Mouse (Mus musculus) hindbrain, postnatal 0 days (tissue): ENCODE results near the gene Selenoh. TPM values are rescaled to one million over a fixed set of nuclear protein-coding genes. Genes with fewer than 3 reads are reported as not detected.

Experiments
- ATAC-seq: fragments of 200-750 bp; cut with Nextera tagmentation; 2 replicates; pipeline ENCODE4 v1.8.0; 2017; ENCODE audit warnings: mild to moderate bottlenecking, moderate TSS enrichment, moderate library complexity
- DNase-seq: peaks from one replicate; pipeline ENCODE4 v3.0.0-alpha.2; 2015; ENCODE audit warnings: low spot score
- H3K27ac ChIP-seq: fragments of 300-500 bp; sonication (generic); 2 replicates; pipeline ENCODE4 v1.5.1; 2014; ENCODE audit warnings: mild to moderate bottlenecking
- H3K27me3 ChIP-seq: fragments of 300-500 bp; sonication (generic); 2 replicates; pipeline ENCODE4 v1.6.1; 2014; ENCODE audit warnings: low read length, mixed read lengths; ENCODE audit not compliant: insufficient read depth
- H3K36me3 ChIP-seq: fragments of 300-500 bp; sonication (generic); 2 replicates; pipeline ENCODE4 v1.6.1; 2014; ENCODE audit warnings: low read length, mixed read lengths; ENCODE audit not compliant: insufficient read depth
- H3K4me1 ChIP-seq: fragments of 300-500 bp; sonication (generic); 2 replicates; pipeline ENCODE4 v1.6.1; 2014; ENCODE audit warnings: antibody characterized with exemption, low read length, mixed read lengths; ENCODE audit not compliant: insufficient read depth
- H3K4me2 ChIP-seq: fragments of 300-500 bp; sonication (generic); 2 replicates; pipeline ENCODE4 v1.6.1; 2014; ENCODE audit warnings: low read depth, mild to moderate bottlenecking, low read length, moderate library complexity, mixed read lengths
- H3K4me3 ChIP-seq: fragments of 300-500 bp; sonication (generic); 2 replicates; pipeline ENCODE4 v1.5.1; 2014; ENCODE audit warnings: low read length
- H3K9ac ChIP-seq: fragments of 300-500 bp; sonication (generic); replicated peaks from 2 replicates; pipeline ENCODE4 v1.6.1; 2014; ENCODE audit warnings: mild to moderate bottlenecking, low read length, moderate library complexity, mixed read lengths
- H3K9me3 ChIP-seq: fragments of 300-500 bp; sonication (generic); 2 replicates; pipeline ENCODE4 v1.6.1; 2016; ENCODE audit warnings: low read length, mixed read lengths
- CTCF ChIP-seq: IDR thresholded peaks from 2 replicates; pipeline ENCODE4 v1.5.1; 2016; ENCODE audit warnings: antibody characterized with exemption, control low read depth, low read depth
- WGBS: fragments of 180-500 bp; shearing (Covaris S2); extraction: QIAGEN DNeasy Blood & Tissue Kit; methylation state at CpG from one replicate; pipeline ENCODE4 v1.1.7; 2014; 5-methylcytosine and 5-hydroxymethylcytosine counted together
- polyA plus RNA-seq: library from polyadenylated mRNA; unstranded; fragments of >200 nt; fragmentation: Nextera tagmentation; extraction: Ambion mirVana; gene quantifications from 2 replicates; pipeline ENCODE4 v1.2.1, GENCODE M21; 2015
- total RNA-seq: library from RNA; depleted of rRNA; stranded (reverse); fragments of >200 nt; gene quantifications from 2 replicates; pipeline ENCODE4 v1.2.3, GENCODE M21; 2014

Selenoh gene
- total and polyA plus RNA-seq, 2 experiments from 2014 or later = 247 to 302 TPM

DNA sequence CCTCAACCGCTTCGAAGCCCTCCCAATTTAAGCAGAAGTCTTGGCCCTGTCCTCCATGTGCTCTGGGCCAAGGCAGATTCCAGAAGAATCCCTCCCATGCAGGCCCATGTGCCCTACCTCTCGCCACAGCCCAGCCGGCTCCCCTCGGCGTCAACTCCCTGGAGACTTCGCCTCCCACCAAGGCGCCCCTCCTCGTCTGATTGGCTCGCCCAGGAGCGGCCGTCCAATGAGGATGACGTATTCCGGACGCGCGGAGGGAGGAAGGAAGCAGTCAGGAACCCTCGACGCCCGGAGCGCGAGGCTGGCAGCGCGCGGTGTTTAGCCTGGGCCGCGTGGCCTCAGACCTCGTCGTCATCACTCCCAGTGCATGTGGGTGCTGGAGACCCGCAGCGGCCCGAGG is 11.8 kb downstream of the Selenoh start, which contains the start of gene Btbd18:
Gene Btbd18 (plus strand): TSS at position 274 of the 400 bp plus-strand sequence.
- H3K9ac ChIP-seq = no peak within 1 kb of the TSS
- H3K4me1 ChIP-seq = no peaks in the 10 kb centered on the region
- TF ChIP-seq CTCF = no peak
- ATAC-seq (no peak), DNase-seq (no peak)
- H3K36me3 ChIP-seq = no peaks in the 10 kb centered on the region
- H3K4me2 ChIP-seq = no peak within 1 kb of the TSS
- no peaks in the 10 kb centered on the region for H3K27me3 ChIP-seq
- no peak within 1 kb of the TSS for H3K4me3 ChIP-seq
- WGBS = 92% methylated on average over 32 of the region's 32 CpGs
- no peak within 1 kb of the TSS for H3K27ac ChIP-seq
- no peaks in the 10 kb centered on the region for H3K9me3 ChIP-seq

DNA sequence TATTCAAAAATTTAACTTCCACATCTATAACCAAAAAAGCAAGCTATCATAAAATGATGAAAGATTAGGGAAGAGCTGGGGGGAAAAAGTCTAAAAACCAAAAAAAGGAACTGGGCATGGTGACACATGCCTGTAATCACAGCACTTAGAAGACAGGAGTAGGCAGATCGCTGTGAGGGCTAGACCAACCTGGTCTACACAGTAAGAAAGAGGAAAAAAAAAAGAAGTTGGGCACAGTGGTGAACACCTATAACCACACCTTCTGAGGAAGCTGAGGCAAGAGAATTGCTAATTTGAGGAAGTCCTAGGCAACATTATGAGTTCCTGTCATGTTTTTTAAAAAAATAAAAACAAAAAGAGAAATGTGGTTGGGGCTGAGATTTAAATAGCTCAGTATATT is 14.7 kb downstream of the Selenoh start:
- no peak overlapping the region for H3K9ac ChIP-seq
- DNase-seq (no peak), ATAC-seq (no peak)
- H3K4me1 ChIP-seq = no peaks in the 10 kb centered on the region
- WGBS = 85% methylated on average over 1 of the region's 1 CpGs
- no peaks in the 10 kb centered on the region for H3K36me3 ChIP-seq
- H3K4me2 ChIP-seq = no peak overlapping the region
- H3K4me3 ChIP-seq = no peak overlapping the region
- H3K27ac ChIP-seq = no peak overlapping the region
- no peaks in the 10 kb centered on the region for H3K9me3 ChIP-seq
- TF ChIP-seq CTCF = no peak
- H3K27me3 ChIP-seq = no peaks in the 10 kb centered on the region

DNA sequence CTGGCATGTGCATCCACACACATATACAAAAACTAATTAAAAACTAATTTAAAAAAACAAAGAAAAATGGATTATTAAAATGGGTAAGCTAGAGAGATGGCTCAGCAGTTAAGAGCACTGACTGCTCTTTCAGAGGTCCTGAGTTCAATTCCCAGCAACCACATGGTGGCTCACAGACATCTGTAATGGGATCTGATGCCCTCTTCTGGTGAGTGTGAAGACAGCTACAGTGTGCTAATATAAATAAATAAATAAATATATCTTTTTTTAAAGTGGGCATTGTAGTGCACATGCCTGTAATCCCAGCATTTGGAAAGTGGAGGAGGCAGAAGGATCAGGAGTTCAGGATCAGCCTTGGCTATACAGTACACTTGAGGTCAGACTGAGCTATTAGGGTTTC is 17.2 kb downstream of the Selenoh start:
- H3K9me3 ChIP-seq = no peaks in the 10 kb centered on the region
- peak; percentile 38 for TF ChIP-seq CTCF
- ATAC-seq (no peak), DNase-seq (no peak)
- no peak overlapping the region for H3K4me2 ChIP-seq
- H3K4me1 ChIP-seq = no peaks in the 10 kb centered on the region
- no peaks in the 10 kb centered on the region for H3K27me3 ChIP-seq
- H3K36me3 ChIP-seq = no peaks in the 10 kb centered on the region
- no peak overlapping the region for H3K4me3 ChIP-seq
- H3K9ac ChIP-seq = no peak overlapping the region
- H3K27ac ChIP-seq = no peak overlapping the region

DNA sequence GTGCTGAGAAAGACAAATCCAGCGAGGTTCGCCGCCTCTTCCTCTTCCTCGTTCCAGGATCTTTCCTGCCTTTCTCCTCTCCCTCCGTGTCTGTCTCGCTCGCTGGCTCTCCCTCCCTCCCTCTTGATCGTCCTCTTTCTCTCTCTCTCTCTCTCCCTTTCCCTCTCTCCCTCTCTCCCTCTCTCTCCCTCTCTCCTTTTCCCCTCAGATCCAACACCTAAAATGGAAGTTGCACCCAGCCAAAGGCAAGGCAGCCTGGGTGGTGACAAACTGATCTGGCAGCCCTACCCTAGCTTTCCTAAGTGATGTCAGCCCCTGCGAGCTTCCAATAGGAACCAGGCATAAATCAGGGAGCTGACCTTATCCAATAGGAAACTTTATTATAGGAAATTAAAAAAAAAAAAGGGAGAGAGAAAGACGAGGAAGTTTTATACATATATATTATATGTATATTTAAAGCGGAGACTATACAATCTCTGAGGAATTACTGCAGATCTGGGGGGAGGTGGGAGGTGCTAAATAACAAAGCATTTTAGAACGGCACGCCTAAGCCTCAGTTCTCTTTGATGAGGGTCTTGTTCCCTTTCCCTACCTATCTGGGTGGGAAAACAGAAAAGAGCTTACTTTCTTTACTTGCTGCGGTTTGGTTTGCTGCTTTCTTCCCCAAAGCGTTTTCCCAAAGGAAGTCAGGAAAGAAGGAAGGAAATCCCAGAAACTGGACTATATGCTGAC is 19.9 kb downstream of the Selenoh start, which contains the start of gene Ctnnd1:
Gene Ctnnd1 (minus strand): TSS at position 302 of the 732 bp plus-strand sequence.
- H3K4me3 ChIP-seq = peak within 1 kb of the TSS; percentile 73
- 0% methylated on average over 15 of the region's 15 CpGs for WGBS
- no peaks in the 10 kb centered on the region for H3K27me3 ChIP-seq
- peaks cover 4% of the 10 kb centered on the region; the same call in 1 of the 2 replicates for H3K4me1 ChIP-seq
- H3K9me3 ChIP-seq = no peaks in the 10 kb centered on the region
- peak within 1 kb of the TSS; percentile 79 for H3K9ac ChIP-seq
- no peak for TF ChIP-seq CTCF
- peak within 1 kb of the TSS; percentile 77 for H3K4me2 ChIP-seq
- H3K36me3 ChIP-seq = no peaks in the 10 kb centered on the region
- ATAC-seq (peak; percentile 99), DNase-seq (peak; percentile 96)
- peak within 1 kb of the TSS; percentile 94 for H3K27ac ChIP-seq

DNA sequence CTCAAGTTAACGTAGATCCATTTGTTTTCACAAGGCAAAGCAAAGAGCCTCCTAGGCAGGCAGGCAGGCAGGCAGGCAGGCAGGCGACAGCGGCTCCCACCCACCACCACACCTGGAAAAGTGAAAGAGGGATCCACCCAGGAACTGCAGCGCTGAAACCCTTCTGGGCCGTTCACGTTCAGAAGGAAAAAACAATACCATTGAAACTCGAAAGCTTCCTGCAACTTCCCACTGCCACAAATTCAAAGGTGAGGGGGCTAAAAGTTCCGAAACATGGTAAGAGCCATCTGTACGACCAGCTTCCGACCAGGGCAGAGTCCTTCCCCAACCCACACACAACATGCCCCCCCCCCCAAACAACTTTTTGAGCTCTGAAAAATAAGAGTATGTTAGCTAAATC is 20.9 kb downstream of the Selenoh start:
- Histone ChIP-seq H3K27me3 (no peaks in the 10 kb centered on the region), H3K36me3 (no peaks in the 10 kb centered on the region), H3K4me2 (peak overlapping the region; percentile 77), H3K9me3 (no peaks in the 10 kb centered on the region), H3K27ac (peak overlapping the region; percentile 94; the same call in 1 of the 2 replicates), H3K4me1 (peaks cover 4% of the 10 kb centered on the region; the same call in 1 of the 2 replicates), H3K9ac (peak overlapping the region; percentile 79), H3K4me3 (peak overlapping the region; percentile 73)
- WGBS = 0% methylated on average over 10 of the region's 10 CpGs
- ATAC-seq (no peak), DNase-seq (no peak)
- no peak for TF ChIP-seq CTCF

DNA sequence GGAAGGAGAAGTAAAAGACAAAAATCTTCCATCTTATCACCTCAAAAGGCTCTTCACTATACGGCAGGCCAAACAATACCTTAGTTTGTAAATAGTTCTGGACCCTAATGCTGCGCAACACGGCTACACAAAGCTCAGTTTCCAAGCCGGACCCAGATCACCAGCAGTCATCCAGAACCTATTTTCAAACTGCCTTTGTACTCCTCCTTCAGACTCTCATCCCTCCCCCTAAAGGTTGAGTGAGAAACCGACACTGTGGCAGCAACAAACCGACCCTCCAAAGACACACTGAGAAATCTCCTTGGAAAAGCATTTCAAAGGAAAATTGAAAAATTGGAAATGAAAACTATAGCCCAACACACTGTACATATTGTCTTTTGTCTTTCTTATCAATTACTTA is 22.2 kb downstream of the Selenoh start:
- H3K9ac ChIP-seq = peak overlapping the region; percentile 55
- TF ChIP-seq CTCF = peak; percentile 48
- no peaks in the 10 kb centered on the region for H3K9me3 ChIP-seq
- 10% methylated on average over 6 of the region's 6 CpGs for WGBS
- ATAC-seq (no peak), DNase-seq (peak; percentile 65)
- H3K4me2 ChIP-seq = peak overlapping the region; percentile 77
- H3K27me3 ChIP-seq = no peaks in the 10 kb centered on the region
- H3K36me3 ChIP-seq = no peaks in the 10 kb centered on the region
- H3K4me1 ChIP-seq = peaks cover 4% of the 10 kb centered on the region; the same call in 1 of the 2 replicates
- peak overlapping the region; percentile 73 for H3K4me3 ChIP-seq
- H3K27ac ChIP-seq = peak overlapping the region; percentile 60; the same call in 1 of the 2 replicates

DNA sequence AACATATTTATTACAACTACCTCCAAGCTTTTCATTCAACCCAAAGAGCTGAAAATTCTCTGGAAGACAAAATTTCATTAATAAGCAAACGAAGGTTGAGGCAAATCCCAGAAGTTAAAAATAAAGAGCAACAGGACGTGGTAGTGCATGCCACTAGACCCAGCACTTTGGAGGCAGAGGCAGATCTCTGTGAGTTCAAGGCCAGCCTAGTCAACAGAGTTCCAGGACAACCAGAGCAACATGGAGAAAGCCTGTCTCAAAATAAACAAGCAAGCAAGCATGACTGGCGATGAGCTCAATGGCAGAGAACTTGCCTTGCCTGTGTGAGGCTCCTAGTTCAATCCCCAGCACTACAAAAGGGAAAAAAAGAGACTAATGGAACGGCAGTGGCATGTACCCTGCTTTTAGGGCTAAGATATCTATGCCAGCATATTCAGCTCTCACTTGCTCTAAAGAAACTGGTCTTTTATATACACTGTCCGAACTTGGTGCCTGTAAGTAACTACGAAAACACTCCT is 23.5 kb downstream of the Selenoh start:
- WGBS = 85% methylated on average over 6 of the region's 6 CpGs
- no peaks in the 10 kb centered on the region for H3K36me3 ChIP-seq
- TF ChIP-seq CTCF = no peak
- H3K9me3 ChIP-seq = no peaks in the 10 kb centered on the region
- peak overlapping the region; percentile 77 for H3K4me2 ChIP-seq
- H3K9ac ChIP-seq = no peak overlapping the region
- no peaks in the 10 kb centered on the region for H3K27me3 ChIP-seq
- H3K27ac ChIP-seq = no peak overlapping the region
- H3K4me1 ChIP-seq = peaks cover 4% of the 10 kb centered on the region; the same call in 1 of the 2 replicates
- ATAC-seq (no peak), DNase-seq (no peak)
- peak overlapping the region; percentile 73; the same call in 1 of the 2 replicates for H3K4me3 ChIP-seq
